Mouse (Mus musculus): Measurements from ENCODE around the gene Erich2.

The Erich2 gene

GRCm38 (mm10) chr2:70562981-70563671 lies 54.5 kb downstream of the Erich2 start:
- no peak for DNase-seq

- no peak for DNase-seq
These were observed 55.4 kb downstream of the Erich2 start for GRCm38 (mm10) chr2:70563721-70564645.

DNA sequence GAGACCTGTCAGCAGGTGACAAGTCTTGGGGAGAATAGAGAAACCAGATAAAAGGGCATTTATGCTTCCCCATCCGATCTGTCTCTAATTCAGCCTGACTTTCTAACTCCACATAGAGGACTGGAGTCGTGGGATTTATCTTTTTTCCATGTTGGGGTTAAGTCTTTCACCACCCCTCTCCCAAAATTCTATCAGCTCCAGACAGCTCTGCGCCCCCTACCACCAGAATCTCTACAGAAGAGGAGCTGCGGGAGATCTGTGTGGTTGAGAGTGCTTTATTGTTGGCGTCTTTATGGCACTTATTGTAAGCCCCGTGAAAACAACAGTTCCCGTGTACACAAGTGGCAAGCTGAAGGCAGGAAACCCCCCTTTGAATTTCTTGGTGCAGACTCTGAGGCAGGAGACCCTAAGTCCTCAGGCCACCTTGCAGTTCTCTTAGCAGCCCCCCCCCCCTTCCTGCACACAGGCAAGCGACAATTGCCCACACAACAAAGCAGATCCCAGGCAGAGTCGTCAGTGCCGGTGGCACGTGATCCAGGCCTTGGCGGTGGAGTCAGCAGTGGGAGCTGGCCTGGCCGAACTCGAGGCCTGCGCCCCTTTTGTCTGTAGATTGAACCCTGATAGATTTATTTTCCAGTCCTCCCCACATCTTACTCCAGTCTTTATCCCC lies 56.2 kb downstream of the Erich2 start:
- no peak for DNase-seq

- no peak for DNase-seq
These were observed 57.3 kb downstream of the Erich2 start for GRCm38 (mm10) chr2:70565651-70566602.

GRCm38 (mm10) chr2:70566603-70566981 lies 58.0 kb downstream of the Erich2 start:
- no peak for DNase-seq

DNA sequence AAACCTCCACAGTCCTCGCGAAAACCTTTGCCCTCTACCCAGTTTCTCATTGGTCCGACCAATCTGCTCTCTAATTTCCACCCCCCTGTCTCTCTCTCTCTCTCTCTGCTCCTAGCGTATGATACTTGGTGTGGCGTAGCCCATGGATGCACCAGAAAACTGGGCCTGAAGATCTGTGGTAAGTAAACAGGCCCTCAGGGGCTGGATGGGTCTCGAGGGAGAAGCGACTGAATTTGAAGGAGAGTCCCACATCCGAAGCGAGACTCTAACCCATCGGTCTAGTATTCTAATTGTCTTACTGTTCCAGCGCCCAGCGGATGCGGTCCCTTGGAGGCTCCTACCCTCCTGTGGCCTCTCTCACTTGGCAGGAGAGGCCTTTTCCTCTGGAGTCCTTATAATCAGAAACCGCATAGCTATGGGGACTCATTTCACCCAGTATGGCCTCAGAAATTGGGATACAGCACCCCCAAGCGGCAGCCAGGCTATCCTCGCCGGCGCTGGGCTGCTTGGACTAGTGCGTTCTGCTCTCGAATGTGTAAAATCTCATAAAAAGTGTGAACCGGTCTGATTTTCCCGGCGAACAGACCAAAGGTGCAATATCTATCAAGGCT lies 58.6 kb downstream of the Erich2 start:
- no peak for DNase-seq

DNA sequence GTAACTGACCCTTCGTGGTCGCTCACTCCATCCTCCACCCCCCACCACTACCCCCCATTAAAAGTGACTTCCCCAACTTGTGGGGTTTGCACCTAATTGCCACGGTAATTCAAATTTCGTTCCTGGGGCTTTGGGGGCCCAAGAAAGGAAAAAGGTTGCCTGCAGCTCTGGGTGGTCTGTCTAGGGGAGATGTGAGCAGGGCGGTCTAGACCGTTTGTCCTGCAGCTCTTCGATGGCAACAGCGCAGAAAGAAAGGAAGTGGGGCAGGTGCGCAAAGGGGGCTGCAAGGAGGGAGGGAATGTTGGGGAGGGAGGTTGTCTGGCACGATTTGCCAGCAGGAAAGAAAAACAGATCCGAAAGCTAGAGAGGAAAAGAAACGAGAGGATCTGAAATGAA lies 59.1 kb downstream of the Erich2 start:
- DNase-seq, result no peak

GRCm38 (mm10) chr2:70568198-70568941 lies 59.8 kb downstream of the Erich2 start:
- no peak for DNase-seq

DNA sequence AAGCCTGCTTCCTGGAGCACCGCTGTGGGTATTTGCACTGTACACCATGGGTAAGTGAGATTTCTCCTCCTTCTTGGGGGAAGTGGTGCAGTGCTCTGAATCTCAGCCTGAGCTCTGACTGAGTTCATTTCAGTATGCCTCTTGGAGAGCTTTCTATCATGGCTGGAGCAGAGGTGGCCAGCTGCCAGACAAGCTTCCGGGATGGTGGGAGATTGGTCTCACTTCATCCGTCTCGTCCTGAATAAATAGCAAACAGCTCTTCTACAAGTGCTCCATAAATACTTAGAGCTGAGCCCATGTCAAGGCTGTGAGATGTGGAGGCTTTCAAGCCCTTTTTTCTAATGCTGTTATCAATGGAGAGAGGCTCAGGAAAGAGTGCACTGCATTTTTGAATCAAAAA lies 63.1 kb downstream of the Erich2 start:
- DNase-seq, result no peak

DNA sequence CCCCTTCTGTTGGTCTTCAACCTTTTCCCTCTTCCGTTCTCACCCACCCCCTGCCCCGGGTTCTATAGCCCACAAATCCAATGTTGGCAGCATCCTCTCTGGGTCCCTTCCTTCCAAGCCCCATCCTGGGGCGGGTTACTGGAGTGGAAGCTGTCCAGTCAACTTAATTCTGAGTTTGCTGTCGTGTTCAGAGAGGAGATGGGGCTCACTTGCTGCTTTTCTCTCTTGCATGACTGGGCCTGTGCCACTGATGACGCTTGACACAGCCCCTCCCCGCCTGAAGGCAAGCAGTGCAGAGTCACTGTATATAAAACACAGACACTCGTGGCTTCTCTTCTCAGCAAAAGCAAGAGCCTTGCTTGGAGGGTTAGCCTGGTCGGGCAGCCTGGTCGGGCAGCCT lies 63.6 kb downstream of the Erich2 start:
- no peak for DNase-seq

DNA sequence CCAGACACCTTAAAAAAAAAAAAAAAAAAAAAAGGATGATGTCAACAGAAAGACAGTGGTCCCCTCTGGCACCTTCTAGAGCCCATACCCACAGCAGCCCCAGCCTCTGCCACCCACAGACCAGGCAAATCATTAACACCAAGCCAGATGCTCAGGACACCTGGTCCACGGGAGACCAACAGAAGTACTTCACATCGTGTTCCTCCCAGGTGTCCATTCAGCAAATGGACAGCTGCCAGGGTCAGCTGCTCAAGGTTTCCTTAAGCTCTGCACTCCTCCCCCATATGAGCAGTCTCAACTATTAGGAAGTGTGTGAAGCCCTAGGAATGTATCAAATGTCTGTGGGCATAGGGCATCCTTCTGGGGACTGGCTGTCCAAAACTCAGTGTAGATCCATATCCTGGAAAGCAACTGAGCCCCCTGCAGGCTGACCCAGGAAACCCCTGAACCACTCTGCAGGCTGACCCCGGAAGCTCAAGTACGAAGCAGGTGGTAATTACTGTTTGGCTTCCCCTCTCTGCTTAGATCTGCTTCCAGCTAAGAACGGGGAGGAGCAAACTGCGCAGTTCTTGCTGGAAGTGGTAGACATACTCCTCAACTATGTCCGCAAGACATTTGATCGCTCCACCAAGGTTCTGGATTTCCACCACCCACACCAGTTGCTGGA lies 65.1 kb downstream of the Erich2 start:
- DNase-seq, result no peak

DNA sequence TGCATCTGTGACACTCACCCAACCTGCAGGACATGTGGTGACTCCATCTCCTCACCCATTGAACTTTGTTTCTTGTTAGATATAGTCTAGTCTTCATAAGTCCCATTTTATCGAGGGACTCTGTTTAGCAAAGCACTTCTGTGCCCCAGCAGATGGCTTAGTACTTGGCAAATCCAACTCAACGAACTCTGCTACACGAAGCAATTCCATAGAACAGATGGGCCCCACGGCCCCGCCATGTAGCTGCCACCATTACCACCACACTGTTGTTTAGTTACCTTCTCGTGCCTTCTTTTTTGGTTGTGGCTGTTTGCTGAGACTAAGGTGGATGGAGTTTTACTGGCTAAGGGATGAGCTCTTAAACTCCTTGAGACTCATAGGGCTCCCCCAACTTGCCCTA lies 79.6 kb downstream of the Erich2 start:
- no peak for DNase-seq

Measured in cerebellum, adult 8-10 months (tissue).